Mouse (Mus musculus): ENCODE measurements around the gene Garem2. TPM values are rescaled to one million over a fixed set of nuclear protein-coding genes. Genes with fewer than 3 reads are reported as not detected.

Gene Garem2
- polyA plus RNA-seq, 1 experiment from 2014 or later: 0.53 TPM

DNA sequence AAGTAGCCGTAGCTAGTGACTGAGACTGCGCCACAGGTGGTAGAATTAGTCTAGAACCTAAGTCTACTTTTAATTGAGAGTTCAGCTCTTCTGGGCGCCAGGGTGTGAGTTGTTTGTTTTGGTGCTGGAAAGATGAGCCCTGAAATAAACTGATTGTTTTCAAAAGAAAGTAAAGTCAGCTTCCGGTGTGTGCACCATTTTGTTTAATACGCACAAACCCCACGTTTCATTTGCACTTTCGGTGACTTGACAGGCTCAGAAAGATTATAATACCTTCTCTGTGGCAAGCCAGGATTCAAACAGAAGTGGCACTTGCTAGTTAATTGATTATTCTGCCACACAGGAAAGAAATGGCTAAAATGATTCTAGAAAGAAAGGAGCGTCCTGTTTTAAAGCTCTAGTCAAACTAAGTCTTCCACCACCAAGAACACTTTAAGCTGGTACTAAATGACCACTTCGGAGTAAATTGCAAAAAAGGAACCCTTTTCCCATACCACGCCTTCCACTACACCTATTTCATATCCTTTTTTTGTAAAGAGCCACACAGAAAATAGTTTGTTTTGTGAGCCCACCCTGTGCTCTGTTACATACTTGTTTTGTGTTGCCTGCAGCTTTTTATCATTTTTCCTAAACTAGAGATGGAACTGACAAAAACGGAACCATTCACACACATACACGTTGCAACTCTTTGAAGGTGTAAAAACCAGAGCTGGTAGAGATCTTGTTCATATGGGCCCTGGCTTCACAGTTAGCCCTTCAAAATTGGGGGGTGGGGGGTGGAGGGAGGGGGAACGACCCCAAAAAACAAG lies 51.1 kb downstream of the Garem2 start:
- Histone ChIP-seq H3K9me3 (no peaks in the 10 kb centered on the region), H3K9ac (peak overlapping the region; percentile 92), H3K27me3 (replicated peaks) (no peaks in the 10 kb centered on the region), H3K4me2 (replicated peaks) (peak overlapping the region; percentile 66), H3K4me3 (replicated peaks) (peak overlapping the region; percentile 89), H3K4me1 (replicated peaks) (0 out of 2 replicates have a peak, but pooled peaks cover 7% of the 10 kb centered on the region), H3K36me3 (no peaks in the 10 kb centered on the region), H3K27ac (peak overlapping the region; percentile 93)
- WGBS: 25% methylated on average over 13 of the region's 13 CpGs
- ATAC-seq: no peak

DNA sequence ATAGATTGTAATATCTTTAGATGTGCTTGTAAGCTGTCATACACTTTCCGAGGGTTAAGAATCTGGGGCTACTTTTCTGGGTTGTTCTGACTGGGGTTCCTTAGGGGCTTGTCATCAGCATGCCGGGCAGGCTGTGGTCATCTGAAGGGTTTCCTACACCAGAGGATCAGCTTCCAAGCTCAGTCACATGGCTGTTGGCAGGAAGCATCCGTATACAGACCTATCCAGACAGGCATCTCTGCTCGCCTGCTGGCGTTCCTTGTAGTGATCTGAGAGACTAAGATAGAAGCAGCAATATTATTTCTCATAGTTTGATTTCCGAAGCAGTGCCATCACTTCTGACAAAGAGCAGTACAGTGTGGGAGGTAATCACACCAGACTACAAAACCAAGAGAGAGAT lies 54.6 kb downstream of the Garem2 start:
- no peak overlapping the region for H3K4me2 ChIP-seq (replicated peaks)
- H3K4me3 ChIP-seq (replicated peaks): no peak overlapping the region
- ATAC-seq: no peak
- no peak overlapping the region for H3K27ac ChIP-seq
- no peaks in the 10 kb centered on the region for H3K9me3 ChIP-seq
- no peaks in the 10 kb centered on the region for H3K36me3 ChIP-seq
- no peaks in the 10 kb centered on the region for H3K27me3 ChIP-seq (replicated peaks)
- 76% methylated on average over 6 of the region's 6 CpGs for WGBS
- H3K4me1 ChIP-seq (replicated peaks): 0 out of 2 replicates have a peak, but pooled peaks cover 4% of the 10 kb centered on the region
- no peak overlapping the region for H3K9ac ChIP-seq

DNA sequence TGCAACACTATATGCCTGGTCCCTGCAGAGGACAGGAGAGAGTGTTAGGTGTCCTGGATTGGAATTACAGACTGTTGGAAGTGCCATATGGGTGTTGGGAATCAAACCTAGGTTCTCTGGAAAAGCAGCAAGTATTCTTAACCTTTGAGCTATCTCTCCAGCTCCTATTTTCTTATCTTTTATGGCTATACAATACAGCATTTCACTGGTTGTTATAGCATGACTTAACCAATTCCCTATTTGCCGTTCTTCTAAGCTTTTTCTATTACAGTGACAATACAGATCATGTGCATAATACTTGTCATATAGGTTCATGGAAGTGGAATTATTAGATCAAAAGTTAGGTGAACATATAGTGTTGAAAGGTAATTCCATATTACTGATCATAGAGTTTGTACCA lies 56.9 kb downstream of the Garem2 start:
- WGBS: 66% methylated on average over 1 of the region's 1 CpGs
- no peaks in the 10 kb centered on the region for H3K27me3 ChIP-seq (replicated peaks)
- H3K4me1 ChIP-seq (replicated peaks): no peaks in the 10 kb centered on the region
- H3K36me3 ChIP-seq: no peaks in the 10 kb centered on the region
- H3K27ac ChIP-seq: peak overlapping the region; percentile 23; the same call in 1 of the 2 replicates
- ATAC-seq: peak; percentile 68
- no peaks in the 10 kb centered on the region for H3K9me3 ChIP-seq
- no peak overlapping the region for H3K4me2 ChIP-seq (replicated peaks)
- H3K4me3 ChIP-seq (replicated peaks): no peak overlapping the region
- no peak overlapping the region for H3K9ac ChIP-seq

DNA sequence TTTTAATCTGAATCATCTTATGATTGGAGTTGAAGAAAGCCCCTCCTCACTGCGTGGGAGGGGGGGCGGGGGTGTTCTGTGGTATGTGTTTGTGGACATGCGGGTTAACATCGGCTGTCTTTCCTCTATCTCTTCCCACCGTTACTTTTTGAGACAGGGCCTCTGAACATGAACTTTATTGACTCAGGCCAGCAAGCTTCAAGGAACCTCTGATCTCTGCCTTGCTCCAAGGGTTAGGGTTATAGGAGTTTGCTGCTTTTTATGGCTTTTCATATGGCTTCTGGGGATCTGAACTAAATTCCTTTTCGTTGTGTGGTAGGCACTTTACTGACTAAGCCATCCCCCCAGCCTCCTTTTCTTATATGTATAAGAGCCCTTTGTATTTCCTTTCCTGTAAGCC lies 57.4 kb downstream of the Garem2 start:
- peak; percentile 53 for ATAC-seq
- H3K4me2 ChIP-seq (replicated peaks): no peak overlapping the region
- H3K27me3 ChIP-seq (replicated peaks): no peaks in the 10 kb centered on the region
- no peaks in the 10 kb centered on the region for H3K4me1 ChIP-seq (replicated peaks)
- no peaks in the 10 kb centered on the region for H3K9me3 ChIP-seq
- no peak overlapping the region for H3K4me3 ChIP-seq (replicated peaks)
- H3K9ac ChIP-seq: no peak overlapping the region
- 0 out of 2 replicates have a peak overlapping the region, but pooled peaks have one; percentile 17 for H3K27ac ChIP-seq
- H3K36me3 ChIP-seq: no peaks in the 10 kb centered on the region
- WGBS: 58% methylated on average over 6 of the region's 6 CpGs

DNA sequence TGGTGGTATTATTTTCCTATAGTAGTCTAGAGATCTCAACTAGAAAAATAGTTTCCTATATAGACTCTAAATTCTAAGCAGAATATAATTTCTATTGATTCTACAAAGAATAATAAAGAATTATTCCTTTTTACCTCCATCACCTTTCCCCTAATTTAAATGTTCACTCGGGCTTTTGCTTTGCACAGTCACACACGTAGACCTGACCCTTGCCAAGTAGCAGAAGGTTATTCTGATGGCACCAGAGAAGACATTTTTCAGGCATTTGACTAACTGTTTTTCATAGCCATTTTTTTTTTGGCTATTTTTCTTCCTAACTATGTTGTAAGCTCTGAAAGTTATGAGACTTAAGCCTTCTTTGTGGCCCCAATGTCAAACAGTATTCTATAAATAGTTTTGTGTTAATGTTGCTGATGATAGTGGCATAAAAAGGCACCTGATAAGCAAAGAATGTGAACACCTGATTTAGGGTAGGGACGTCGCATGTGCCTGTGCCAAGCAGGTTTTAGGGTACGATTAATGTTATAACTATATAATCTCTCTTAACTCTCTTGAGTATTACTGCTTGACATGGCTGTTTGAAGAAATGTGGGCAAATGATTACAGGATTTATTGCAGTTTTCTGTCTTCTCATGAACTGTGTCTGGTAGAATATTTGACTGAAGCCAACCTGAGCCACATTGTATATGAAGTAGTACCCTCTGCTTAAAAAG lies 60.4 kb downstream of the Garem2 start:
- no peak overlapping the region for H3K4me3 ChIP-seq (replicated peaks)
- H3K9ac ChIP-seq: no peak overlapping the region
- H3K4me1 ChIP-seq (replicated peaks): no peaks in the 10 kb centered on the region
- H3K36me3 ChIP-seq: no peaks in the 10 kb centered on the region
- H3K9me3 ChIP-seq: no peaks in the 10 kb centered on the region
- H3K27ac ChIP-seq: no peak overlapping the region
- 75% methylated on average over 5 of the region's 5 CpGs for WGBS
- H3K27me3 ChIP-seq (replicated peaks): no peaks in the 10 kb centered on the region
- H3K4me2 ChIP-seq (replicated peaks): no peak overlapping the region
- no peak for ATAC-seq

Other genes with a start within 250 kb of the Garem2 start
- 0.40 TPM in 1 of 2 replicates, not detected in the other for gene Il6, start 92.0 kb upstream of the Garem2 start, polyA plus RNA-seq (2015; fragmentation: Nextera tagmentation; extraction: Ambion mirVana)
- gene Tyms, start 31.5 kb upstream of the Garem2 start, polyA plus RNA-seq (2015; fragmentation: Nextera tagmentation; extraction: Ambion mirVana): 276 and 288 TPM in 2 replicates
- not detected in 2 replicates for gene 3110082J24Rik, start 925 bp downstream of the Garem2 start, polyA plus RNA-seq (2015; fragmentation: Nextera tagmentation; extraction: Ambion mirVana)
- 178 and 193 TPM in 2 replicates for gene Hadha, start 50.0 kb downstream of the Garem2 start, polyA plus RNA-seq (2015; fragmentation: Nextera tagmentation; extraction: Ambion mirVana)
- 246 and 269 TPM in 2 replicates for gene Hadhb, start 50.1 kb downstream of the Garem2 start, polyA plus RNA-seq (2015; fragmentation: Nextera tagmentation; extraction: Ambion mirVana)
- gene Adgrf3, start 100.6 kb downstream of the Garem2 start, polyA plus RNA-seq (2015; fragmentation: Nextera tagmentation; extraction: Ambion mirVana): 0.19 and 0.38 TPM in 2 replicates
- gene Selenoi, start 127.4 kb downstream of the Garem2 start, polyA plus RNA-seq (2015; fragmentation: Nextera tagmentation; extraction: Ambion mirVana): 37.3 and 38.1 TPM in 2 replicates
- gene Drc1, start 176.2 kb downstream of the Garem2 start, polyA plus RNA-seq (2015; fragmentation: Nextera tagmentation; extraction: Ambion mirVana): 0.38 and 0.78 TPM in 2 replicates